ENCODE assay signal across 17 mouse cellular contexts in genomic region chr17:26360711-26361110, GRCm38 (mm10). TPM values are rescaled to one million over a fixed set of nuclear protein-coding genes. Genes with fewer than 3 reads are reported as not detected.
DNase-seq lines count a peak whose midpoint lies in the region; ATAC-seq and TF ChIP-seq lines count a peak whose summit lies in the region.
"Had no signal": no experiment of that assay in that cellular context is flagged by ENCODE, and none has a peak within 500 bp of the region (broad histone marks: within the 10 kb centered on the region; RNA-seq: fewer than 3 reads in every experiment).

No protein-coding gene starts in this region.

- H3K79me2 ChIP-seq in heart, adult 2 months (replicated peaks; ENCODE audit: control insufficient read depth, insufficient read depth, low read length): no peaks in the 10 kb centered on the region
- no peaks in the 10 kb centered on the region for H3K79me2 ChIP-seq in MEL (ENCODE audit: control insufficient read depth, insufficient read depth, low read length, poor library complexity)

- peak overlapping the region; percentile 85 for H3K27ac ChIP-seq in heart, embryonic 10.5 days
- peak overlapping the region; percentile 52; the same call in 1 of the 2 replicates for H3K27ac ChIP-seq in heart, postnatal 0 days (ENCODE audit: low read depth)
- no peak overlapping the region for H3K27ac ChIP-seq in heart, adult 2 months
- H3K27ac ChIP-seq in MEL (ENCODE audit: control insufficient read depth, low read depth, low read length): no peak overlapping the region
- H3K27ac ChIP-seq: embryonic facial prominence, embryonic 10.5 days; midbrain, embryonic 13.5 days; neural tube, embryonic 12.5 days had no signal

- peaks cover 73% of the 10 kb centered on the region for H3K4me1 ChIP-seq in heart, embryonic 10.5 days
- H3K4me1 ChIP-seq in heart, postnatal 0 days (ENCODE audit: control insufficient read depth, insufficient read depth): peaks cover 34% of the 10 kb centered on the region
- peaks cover 5% of the 10 kb centered on the region; the same call in 1 of the 2 replicates for H3K4me1 ChIP-seq in heart, adult 2 months (ENCODE audit: control insufficient read depth, insufficient read depth, low read length)
- peaks cover 9 to 26% of the 10 kb centered on the region in 2 experiments for H3K4me1 ChIP-seq in MEL (ENCODE audit: control insufficient read depth in 1 of 2, insufficient read depth in 2 of 2, low read length in 2 of 2)

- no peak overlapping the region for H3K9ac ChIP-seq in heart, postnatal 0 days (replicated peaks; ENCODE audit: low read depth, low read length)
- no peak overlapping the region for H3K9ac ChIP-seq in heart, adult 2 months (ENCODE audit: low read depth, low read length)
- H3K9ac ChIP-seq in MEL (ENCODE audit: control insufficient read depth, low read depth, low read length, poor library complexity, severe bottlenecking): no peak overlapping the region
- H3K9ac ChIP-seq: midbrain, embryonic 13.5 days; neural tube, embryonic 12.5 days had no signal

- TF ChIP-seq EP300 in heart, postnatal 0 days (IDR thresholded peaks at IDR 0.05; ENCODE audit: low read depth): no peak
- TF ChIP-seq EP300 in heart, adult 2 months (IDR thresholded peaks at IDR 0.05; ENCODE audit: insufficient read depth, low read depth, low read length): no peak
- 0 out of 4 replicates have a peak, but pooled peaks of 1 of the 2 experiments have one; percentile 12 for TF ChIP-seq EP300 in MEL (IDR thresholded peaks at IDR 0.05; ENCODE audit: low read depth in 1 of 2, low read length in 2 of 2)

- TF ChIP-seq POLR2A in heart, adult 2 months (IDR thresholded peaks at IDR 0.05; ENCODE audit: insufficient read depth, low read depth, low read length): no peak
- no peak for TF ChIP-seq POLR2A in MEL (IDR thresholded peaks at IDR 0.05; ENCODE audit: control insufficient read depth in 1 of 2, insufficient read depth in 1 of 2, low read depth in 1 of 2, low read length in 2 of 2, poor library complexity in 1 of 2)

- TF ChIP-seq CTCF in heart, postnatal 0 days (IDR thresholded peaks at IDR 0.05; ENCODE audit: low read depth): no peak
- TF ChIP-seq CTCF in heart, adult 2 months (IDR thresholded peaks at IDR 0.05): no peak
- TF ChIP-seq CTCF in MEL (IDR thresholded peaks at IDR 0.05 in 2 of 3, conservative IDR thresholded peaks at IDR 0.05 in 1 of 3; ENCODE audit: control insufficient read depth in 1 of 3, insufficient read depth in 1 of 3, low read depth in 2 of 3, low read length in 3 of 3, poor library complexity in 1 of 3, severe bottlenecking in 1 of 3): no peak

- no peak for TF ChIP-seq RAD21 in MEL (IDR thresholded peaks at IDR 0.05; ENCODE audit: low read depth, low read length)

- 59% methylated on average over 6 of the region's 6 CpGs for WGBS in heart, embryonic 10.5 days
- WGBS in heart, postnatal 0 days: 66% methylated on average over 6 of the region's 6 CpGs
- 69% methylated on average over 6 of the region's 6 CpGs for WGBS in heart, adult 2 months

- no peak overlapping the region for H3K4me3 ChIP-seq in heart, embryonic 10.5 days
- no peak overlapping the region for H3K4me3 ChIP-seq in heart, postnatal 0 days (ENCODE audit: low read depth, low read length)
- no peak overlapping the region for H3K4me3 ChIP-seq in heart, adult 2 months
- H3K4me3 ChIP-seq in MEL (ENCODE audit: control insufficient read depth in 1 of 2, insufficient read depth in 1 of 2, low read depth in 2 of 2, low read length in 2 of 2): no peak overlapping the region
- H3K4me3 ChIP-seq: embryonic facial prominence, embryonic 10.5 days; hindbrain, embryonic 10.5 days; midbrain, embryonic 13.5 days; neural tube, embryonic 12.5 days had no signal

- no peaks in the 10 kb centered on the region for H3K27me3 ChIP-seq in heart, embryonic 10.5 days (ENCODE audit: insufficient read depth, poor library complexity, severe bottlenecking)
- H3K27me3 ChIP-seq in heart, postnatal 0 days (ENCODE audit: control insufficient read depth, insufficient read depth, low read length): no peaks in the 10 kb centered on the region
- no peaks in the 10 kb centered on the region for H3K27me3 ChIP-seq in heart, adult 2 months (ENCODE audit: control insufficient read depth, insufficient read depth, low read length)
- H3K27me3 ChIP-seq in MEL (ENCODE audit: control insufficient read depth in 1 of 2, insufficient read depth in 2 of 2, low read length in 2 of 2): no peaks in the 10 kb centered on the region; a peak in 1 of 4 replicates
- H3K27me3 ChIP-seq: midbrain, embryonic 13.5 days; neural tube, embryonic 12.5 days had no signal

- H3K4me2 ChIP-seq in heart, postnatal 0 days (ENCODE audit: low read depth, low read length): no peak overlapping the region
- H3K4me2 ChIP-seq: liver, embryonic 11.5 days; midbrain, embryonic 13.5 days; neural tube, embryonic 12.5 days had no signal

- no peak for DNase-seq in heart, embryonic 10.5 days (ENCODE audit: low spot score)
- no peak for DNase-seq in heart, adult 9 months (ENCODE audit: low spot score in 2 of 2)
- DNase-seq in heart, postnatal 0 days (ENCODE audit: low spot score): no peak
- DNase-seq in heart, adult 2 months: no peak
- DNase-seq in MEL (ENCODE audit: low read depth, low spot score): peak; percentile 31
- DNase-seq in Muller cell, postnatal 12 days (ENCODE audit: inconsistent ontology term): no peak
- DNase-seq: cerebellum, adult 9-10 months; gastrocnemius, postnatal 14 days; lung, adult 18-20 months; right cerebral cortex, adult 18-20 months; thymus, adult 18-20 months had no signal

- ATAC-seq in heart, postnatal 0 days (ENCODE audit: insufficient read depth, low read depth): no peak
- ATAC-seq in megakaryocyte-erythroid progenitor cell, adult 5-6 weeks (replicated peaks; ENCODE audit: low FRiP score, low TSS enrichment, poor library complexity, severe bottlenecking): 0 out of 2 replicates have a peak, but pooled peaks have one; percentile 25
- ATAC-seq: midbrain, embryonic 13.5 days had no signal

- intact Hi-C loops in heart, adult 2 months (cut with DNase I): no loop called here

- no peaks in the 10 kb centered on the region for H3K9me3 ChIP-seq in heart, embryonic 10.5 days
- no peaks in the 10 kb centered on the region for H3K9me3 ChIP-seq in heart, postnatal 0 days (replicated peaks; ENCODE audit: control insufficient read depth, low read length)
- no peaks in the 10 kb centered on the region for H3K9me3 ChIP-seq in MEL (replicated peaks; ENCODE audit: insufficient read depth, low read length)
- H3K9me3 ChIP-seq: embryonic facial prominence, embryonic 10.5 days; hindbrain, embryonic 10.5 days; midbrain, embryonic 13.5 days; neural tube, embryonic 12.5 days had no signal

- no peaks in the 10 kb centered on the region for H3K36me3 ChIP-seq in heart, embryonic 10.5 days
- H3K36me3 ChIP-seq in heart, postnatal 0 days (replicated peaks; ENCODE audit: control insufficient read depth, insufficient read depth, low read length): no peaks in the 10 kb centered on the region
- no peaks in the 10 kb centered on the region for H3K36me3 ChIP-seq in heart, adult 2 months (ENCODE audit: control insufficient read depth, insufficient read depth, low read length)
- peaks cover 0 to 19% of the 10 kb centered on the region in 2 experiments; a peak in 2 of 4 replicates for H3K36me3 ChIP-seq in MEL (ENCODE audit: control insufficient read depth in 1 of 2, insufficient read depth in 2 of 2, low read length in 2 of 2)
- H3K36me3 ChIP-seq: embryonic facial prominence, embryonic 10.5 days; hindbrain, embryonic 10.5 days; midbrain, embryonic 13.5 days; neural tube, embryonic 12.5 days had no signal

TF ChIP-seq in MEL, 35 proteins besides CTCF, POLR2A, EP300 and RAD21:
- TF ChIP-seq GABPA (IDR thresholded peaks at IDR 0.05; ENCODE audit: low read depth, low read length) (no peak), MAFK (IDR thresholded peaks at IDR 0.05; ENCODE audit: borderline replicate concordance, low read depth, low read length) (no peak), USF2 (IDR thresholded peaks at IDR 0.05; ENCODE audit: borderline replicate concordance in 1 of 2, insufficient read depth in 1 of 2, low read depth in 1 of 2, low read length in 2 of 2) (no peak), KAT2A (conservative IDR thresholded peaks at IDR 0.05; ENCODE audit: low read depth, low read length) (no peak), ETS1 (IDR thresholded peaks at IDR 0.05; ENCODE audit: low read depth, low read length) (peak; percentile 94), MYB (IDR thresholded peaks at IDR 0.05; ENCODE audit: low read depth, low read length) (no peak), CHD2 (IDR thresholded peaks at IDR 0.05; ENCODE audit: low read length) (no peak), ELF1 (IDR thresholded peaks at IDR 0.05; ENCODE audit: low read depth, low read length) (no peak), ZNF384 (IDR thresholded peaks at IDR 0.05; ENCODE audit: low read depth, low read length) (peak; percentile 72), ZC3H11A (IDR thresholded peaks at IDR 0.05; ENCODE audit: low read depth, low read length) (no peak), SMC3 (IDR thresholded peaks at IDR 0.05; ENCODE audit: low read depth, low read length) (no peak), POLR2AphosphoS5 (IDR thresholded peaks at IDR 0.05; ENCODE audit: borderline replicate concordance, low read depth, low read length) (no peak), TAL1 (IDR thresholded peaks at IDR 0.05; ENCODE audit: low read length) (0 out of 2 replicates have a peak, but pooled peaks have one; percentile 8), TCF12 (IDR thresholded peaks at IDR 0.05; ENCODE audit: low read depth, low read length) (0 out of 2 replicates have a peak, but pooled peaks have one; percentile 53), SIN3A (IDR thresholded peaks at IDR 0.05; ENCODE audit: low read length) (0 out of 2 replicates have a peak, but pooled peaks have one; percentile 20), MAX (IDR thresholded peaks at IDR 0.05; ENCODE audit: low read length) (no peak)

RNA-seq across cellular contexts. Expression of gene Neurl1b, which starts 53.9 kb away (rescaled TPM):
- 1.3 and 1.8 TPM in 2 replicates for polyA plus RNA-seq in heart, embryonic 10.5 days (2016; fragmentation: Nextera tagmentation; extraction: Ambion mirVana)
- total RNA-seq in heart, postnatal 0 days (2014; rRNA removed; ENCODE audit: low replicate concordance): 66.1 and 143 TPM in 2 replicates
- 1.2 and 1.6 TPM in 2 replicates for polyA plus RNA-seq in heart, postnatal 0 days (2015; fragmentation: Nextera tagmentation; extraction: Ambion mirVana)
- 1 to 10 TPM; 3.9 to 5.0 TPM for total RNA-seq in heart, adult 2 months (2021)
- polyA plus RNA-seq in heart, adult 2 months (2012; rRNA removed): 4.6 and 4.7 TPM in 2 replicates
- total RNA-seq in MEL (2012; rRNA removed): 0.12 and 0.13 TPM in 2 replicates
- polyA plus RNA-seq in MEL (2012; ENCODE audit: insufficient read depth in 1 of 2, insufficient read length in 2 of 2, low read depth in 1 of 2, low replicate concordance in 2 of 2, missing spikeins in 1 of 2): under 1 TPM in 1 of 2 experiments, not detected in 1; 0.28 TPM
- 0.22 and 0.25 TPM in 2 replicates for total RNA-seq in megakaryocyte-erythroid progenitor cell, adult 5-6 weeks (2014; fragmentation: Nextera tagmentation)
- total RNA-seq in megakaryocyte-erythroid progenitor cell, adult 5-6 weeks (2017): 0.09 and 0.53 TPM in 2 replicates

Comparison
In these comparisons a context has a peak if more than half of its experiments do, and no peak if none do; other contexts are left out.
1. H3K27ac ChIP-seq: peak in heart, embryonic 10.5 days (single experiment) and heart, postnatal 0 days (single experiment); none in heart, adult 2 months (single experiment) and MEL (single experiment).
2. RNA of gene Neurl1b, which starts 53.9 kb away (total RNA-seq): 66.1 to 143 TPM in heart, postnatal 0 days; 3.9 to 5.0 TPM in heart, adult 2 months, 0.09 to 0.53 TPM in megakaryocyte-erythroid progenitor cell, adult 5-6 weeks and 0.12 to 0.13 TPM in MEL; every median in the first group is over 10 times any median in the second.